Mouse (Mus musculus): Measurements from ENCODE around the gene Cdh6.

The Cdh6 gene

DNA sequence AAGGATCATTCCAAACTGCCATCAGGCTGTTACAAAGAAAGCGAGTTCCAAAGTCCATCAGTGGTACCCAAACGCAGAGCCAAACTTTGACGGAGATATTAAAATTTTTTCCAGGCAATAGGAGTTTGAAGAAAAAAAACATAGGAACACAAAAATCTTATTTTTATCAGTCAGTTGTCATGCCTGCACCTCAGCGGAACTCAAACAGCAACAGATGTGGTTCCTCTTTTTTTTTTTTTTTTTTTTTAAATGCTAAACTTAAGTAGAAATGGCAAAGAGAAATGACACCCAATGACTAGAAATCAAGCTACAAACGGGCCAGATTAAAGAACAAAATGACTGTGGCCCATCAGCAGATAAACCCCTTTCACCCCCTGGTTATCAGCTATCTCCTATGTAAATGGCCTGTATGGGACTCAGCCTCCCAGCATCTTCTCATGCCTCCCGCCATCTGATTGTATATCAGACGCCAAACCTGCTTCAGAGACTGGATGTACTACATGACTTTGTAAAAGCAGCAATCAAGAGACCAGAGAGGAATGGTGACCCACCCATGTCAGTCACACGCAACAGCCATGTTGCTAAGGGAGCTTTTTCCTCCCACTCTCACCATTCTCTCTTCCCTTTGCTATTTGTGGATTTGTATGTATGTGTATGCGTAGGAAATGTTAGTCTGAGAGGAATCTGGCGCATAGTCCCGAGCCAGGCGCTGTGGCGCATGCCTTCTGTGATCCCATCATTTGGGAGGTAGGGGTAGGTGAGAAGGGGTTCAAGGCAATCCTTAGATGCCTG lies 8.2 kb downstream of the Cdh6 start:
- in situ Hi-C loops (cut with MboI, MseI), result no loop called here

GRCm38 (mm10) chr15:13155820-13156219 lies 17.7 kb downstream of the Cdh6 start:
- in situ Hi-C loops (cut with MboI, MseI), result no loop called here

- in situ Hi-C loops (cut with MboI, MseI), result no loop called here
Observed at GRCm38 (mm10) chr15:13155418-13155817, 18.1 kb downstream of the Cdh6 start.

GRCm38 (mm10) chr15:13141983-13142382 lies 31.5 kb downstream of the Cdh6 start:
- in situ Hi-C loops (cut with MboI, MseI), result no loop called here

DNA sequence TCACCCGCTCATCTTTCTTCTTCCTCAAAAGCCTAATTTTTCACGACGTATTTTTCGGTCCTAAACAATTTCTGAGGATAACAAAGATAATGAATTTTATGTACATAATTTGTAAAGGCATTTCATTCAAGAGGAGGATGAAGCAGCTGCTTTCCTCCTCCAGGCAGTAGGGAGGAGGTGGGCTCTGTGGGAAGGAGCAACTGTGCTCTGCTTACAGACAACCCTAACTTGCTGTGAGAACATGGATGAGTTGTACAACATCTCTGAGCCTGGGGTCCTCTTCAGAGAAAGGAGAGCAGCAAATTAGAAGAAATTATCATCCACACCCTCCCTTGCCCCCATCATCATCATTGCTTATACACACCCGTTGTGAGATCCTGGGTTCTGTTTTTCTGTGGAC lies 33.8 kb downstream of the Cdh6 start:
- in situ Hi-C loops (cut with MboI, MseI), result no loop called here

GRCm38 (mm10) chr15:13137166-13137565 lies 36.3 kb downstream of the Cdh6 start:
- in situ Hi-C loops (cut with MboI, MseI), result no loop called here

GRCm38 (mm10) chr15:13134086-13134485 lies 39.4 kb downstream of the Cdh6 start:
- in situ Hi-C loops (cut with MboI, MseI), result no loop called here

DNA sequence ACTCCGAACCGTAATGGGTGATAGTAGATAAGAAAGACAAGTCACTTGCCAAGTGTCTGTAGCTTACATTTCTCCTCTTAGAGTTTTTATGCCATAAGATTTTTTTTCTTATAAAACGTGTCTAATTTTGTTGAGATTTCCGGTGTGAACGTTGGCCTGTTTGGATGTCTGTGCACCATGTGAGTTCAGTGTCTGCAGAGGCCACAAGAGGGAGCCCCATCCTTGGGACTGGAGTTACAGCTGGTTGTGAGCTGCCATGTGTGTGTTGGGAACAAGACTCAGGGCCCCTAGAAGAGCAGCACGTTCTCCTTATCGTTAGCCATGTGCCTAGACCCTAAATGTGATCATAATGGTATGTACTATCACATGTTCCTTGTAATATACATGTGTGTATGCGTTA lies 40.1 kb downstream of the Cdh6 start:
- in situ Hi-C loops (cut with MboI, MseI), result no loop called here

DNA sequence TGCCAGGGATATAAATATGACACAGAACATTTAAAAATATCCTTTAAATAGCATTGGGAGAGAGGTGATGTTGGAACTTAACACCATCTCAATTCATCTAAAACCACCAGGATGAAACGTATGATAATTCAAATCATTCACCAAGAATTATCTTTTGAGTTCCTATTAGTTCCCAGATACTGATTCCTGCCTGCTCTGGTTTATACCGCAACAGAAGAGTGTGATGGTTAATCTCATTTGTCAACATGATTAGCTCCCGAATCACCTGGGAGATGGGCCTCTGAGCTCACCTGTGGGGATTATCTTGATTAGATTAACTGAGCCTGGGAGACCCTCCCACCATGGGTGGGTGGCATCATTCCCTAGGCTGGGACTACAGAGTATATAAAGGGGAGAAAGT lies 41.0 kb downstream of the Cdh6 start:
- in situ Hi-C loops (cut with MboI, MseI), result no loop called here

DNA sequence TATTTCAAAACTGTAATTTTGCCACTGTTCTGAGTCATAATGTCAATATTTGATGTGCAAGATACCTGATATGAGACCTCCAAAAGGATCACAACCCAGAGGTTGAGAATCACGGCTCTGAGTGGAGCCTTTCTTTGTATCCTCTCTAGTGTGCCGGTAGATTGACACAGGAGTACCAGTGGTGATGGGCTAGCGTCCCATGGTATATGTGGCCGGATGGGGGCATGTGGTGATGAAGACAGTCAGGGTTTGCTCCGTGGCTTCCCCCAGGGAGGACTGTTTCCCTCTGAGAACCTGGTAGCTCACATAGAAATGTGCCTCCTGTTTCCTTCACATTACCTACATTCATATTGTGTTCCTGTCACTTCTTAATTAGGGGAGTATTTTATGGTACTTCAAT lies 43.2 kb downstream of the Cdh6 start:
- in situ Hi-C loops (cut with MboI, MseI), result no loop called here

DNA sequence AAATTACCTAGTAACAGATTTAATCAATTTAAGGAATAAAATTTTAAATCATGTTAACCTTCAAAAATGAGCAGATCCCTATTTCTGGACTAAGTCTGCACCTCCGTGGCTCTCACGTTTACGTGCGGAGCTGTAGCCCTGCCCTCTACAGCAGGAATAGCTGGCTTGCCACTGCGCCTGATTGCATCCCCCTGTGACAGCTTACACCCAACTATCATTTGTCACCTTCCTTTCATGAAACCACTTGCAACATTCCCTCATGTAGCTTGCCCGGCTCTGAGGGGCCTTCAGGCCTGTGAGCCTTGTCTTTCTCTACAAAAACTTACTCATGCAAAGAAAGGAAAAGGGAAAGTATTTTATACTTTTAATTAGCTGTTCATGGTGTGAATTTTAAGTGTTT lies 73.1 kb downstream of the Cdh6 start:
- in situ Hi-C loops (cut with MboI, MseI), result no loop called here

GRCm38 (mm10) chr15:13097861-13098260 lies 75.6 kb downstream of the Cdh6 start:
- in situ Hi-C loops (cut with MboI, MseI), result no loop called here

DNA sequence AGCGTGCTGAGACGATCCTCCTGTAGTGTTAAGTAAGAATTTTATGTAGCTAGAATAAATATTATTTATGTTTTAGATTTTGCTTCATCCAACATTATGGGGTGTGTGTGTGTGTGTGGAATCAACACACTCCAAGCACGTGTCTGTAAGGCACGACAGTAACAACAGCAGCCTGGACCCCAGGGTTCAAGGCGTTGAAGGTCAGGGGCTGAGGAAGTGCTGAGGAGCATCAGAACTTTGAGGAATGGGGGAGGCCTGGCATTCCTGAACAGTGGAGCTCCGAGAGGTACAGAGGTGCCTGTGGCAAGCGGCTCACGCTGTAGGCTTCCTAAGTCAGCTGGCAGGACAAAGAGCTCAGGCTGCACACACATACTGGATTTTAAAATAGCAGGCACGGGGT lies 78.1 kb downstream of the Cdh6 start:
- in situ Hi-C loops (cut with MboI, MseI), result no loop called here

GRCm38 (mm10) chr15:13094881-13095256 lies 78.6 kb downstream of the Cdh6 start:
- in situ Hi-C loops (cut with MboI, MseI), result no loop called here

- in situ Hi-C loops (cut with MboI, MseI), result no loop called here
Observed at GRCm38 (mm10) chr15:13093954-13094880, 79.3 kb downstream of the Cdh6 start.

DNA sequence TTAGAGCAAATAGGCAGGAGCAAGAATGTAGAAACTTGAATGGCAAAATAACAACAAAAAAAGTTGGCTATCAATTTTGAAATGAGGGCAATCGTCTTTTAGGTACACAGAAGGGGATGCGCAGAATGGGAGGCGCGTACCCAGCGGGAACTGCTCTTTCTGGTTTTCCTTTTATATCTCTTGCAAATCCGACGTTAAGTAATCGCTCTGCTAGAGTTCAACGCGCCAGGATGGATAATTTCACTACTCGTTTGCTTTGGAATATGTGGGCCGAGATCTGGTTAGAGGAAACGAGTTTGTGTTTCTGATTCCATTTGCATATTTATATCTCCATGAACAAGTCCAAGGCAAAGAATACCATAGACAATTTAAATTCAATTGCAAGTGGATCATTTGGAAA lies 81.4 kb downstream of the Cdh6 start:
- in situ Hi-C loops (cut with MboI, MseI), result no loop called here

GRCm38 (mm10) chr15:13088504-13089058 lies 84.9 kb downstream of the Cdh6 start:
- in situ Hi-C loops (cut with MboI, MseI), result no loop called here

DNA sequence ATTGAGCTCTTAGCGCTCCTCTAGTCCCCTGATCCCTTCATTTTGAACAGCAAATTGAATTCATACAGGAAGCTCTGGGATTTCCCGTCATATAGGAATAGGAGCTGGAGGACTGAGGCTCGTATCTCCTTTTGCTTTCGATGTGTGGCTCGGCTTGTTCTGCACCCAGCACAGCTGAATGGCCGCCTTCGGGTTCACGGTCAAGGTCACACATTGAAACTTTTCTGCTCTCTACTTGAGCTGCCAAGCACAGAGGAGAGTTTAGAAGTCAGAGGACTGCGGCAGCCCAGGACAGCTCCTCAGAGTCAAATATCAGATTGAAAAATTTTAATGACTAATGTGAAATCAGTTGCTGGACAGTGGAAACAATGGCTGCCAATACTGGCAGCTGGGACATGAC lies 88.7 kb downstream of the Cdh6 start:
- in situ Hi-C loops (cut with MboI, MseI), result no loop called here

- in situ Hi-C loops (cut with MboI, MseI), result no loop called here
Observed at GRCm38 (mm10) chr15:13076908-13077669, 96.4 kb downstream of the Cdh6 start.

- in situ Hi-C loops (cut with MboI, MseI), result no loop called here
Observed at GRCm38 (mm10) chr15:13074047-13074446, 99.4 kb downstream of the Cdh6 start.

DNA sequence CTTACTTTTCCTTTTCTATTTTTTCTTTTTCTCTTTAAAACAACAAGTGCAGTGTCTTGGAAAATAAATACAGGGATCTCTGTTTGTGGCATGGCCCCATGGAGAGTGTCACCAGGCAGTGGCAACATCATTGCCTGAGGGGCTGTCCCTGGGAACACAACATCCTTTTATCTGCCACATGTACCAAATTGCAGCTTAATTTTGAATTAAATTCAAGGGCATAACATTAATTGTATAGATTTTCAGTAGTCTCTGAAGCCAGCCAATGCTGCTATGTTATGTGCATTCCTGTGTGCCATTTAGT lies 105.3 kb downstream of the Cdh6 start:
- in situ Hi-C loops (cut with MboI, MseI), result loop anchor here (10.0 kb wide), 1 partner anchor 1847 kb away; no protein-coding TSS in a partner anchor
